Mouse (Mus musculus) liver, embryonic 15.5 days (tissue): ENCODE measurements around the gene Hddc3. TPM values are rescaled to one million over a fixed set of nuclear protein-coding genes. Genes with fewer than 3 reads are reported as not detected.
A peak's percentile ranks its signal among the peaks of the same experiment; 100 is the strongest.

Source experiments
- ATAC-seq: fragments of 200-750 bp; cut with Nextera tagmentation; 2 replicates; pipeline ENCODE4 v1.8.0; 2017; ENCODE audit warnings: moderate number of reproducible peaks, mild to moderate bottlenecking, moderate library complexity; ENCODE audit not compliant: insufficient read depth
- H3K27ac ChIP-seq: fragments of 300-500 bp; sonication (generic); replicated peaks from 2 replicates; pipeline ENCODE4 v1.5.1; 2015; ENCODE audit warnings: mild to moderate bottlenecking, inconsistent platforms
- H3K27me3 ChIP-seq: fragments of 300-500 bp; sonication (generic); 2 replicates; pipeline ENCODE4 v1.6.1; 2015; ENCODE audit warnings: mild to moderate bottlenecking, inconsistent platforms
- H3K36me3 ChIP-seq: fragments of 300-500 bp; sonication (generic); replicated peaks from 2 replicates; pipeline ENCODE4 v1.6.1; 2015; ENCODE audit warnings: moderate library complexity, mild to moderate bottlenecking, inconsistent platforms
- H3K4me1 ChIP-seq: fragments of 300-500 bp; sonication (generic); replicated peaks from 2 replicates; pipeline ENCODE4 v1.6.1; 2015; ENCODE audit warnings: inconsistent platforms
- H3K4me2 ChIP-seq: fragments of 300-500 bp; sonication (generic); 2 replicates; pipeline ENCODE4 v1.6.1; 2015; ENCODE audit warnings: moderate library complexity, mild to moderate bottlenecking, inconsistent platforms
- H3K4me3 ChIP-seq: fragments of 300-500 bp; sonication (generic); replicated peaks from 2 replicates; pipeline ENCODE4 v1.5.1; 2015; ENCODE audit warnings: mild to moderate bottlenecking, inconsistent platforms
- H3K9ac ChIP-seq: fragments of 300-500 bp; sonication (generic); 2 replicates; pipeline ENCODE4 v1.6.1; 2015; ENCODE audit warnings: moderate library complexity, mild to moderate bottlenecking, inconsistent platforms
- H3K9me3 ChIP-seq: fragments of 300-500 bp; sonication (generic); replicated peaks from 2 replicates; pipeline ENCODE4 v1.6.1; 2016; ENCODE audit warnings: inconsistent platforms
- WGBS: fragments of 180-500 bp; shearing (Covaris S2); methylation state at CpG from one replicate; pipeline ENCODE4 v1.1.7; 2015; ENCODE audit warnings: mixed read lengths; ENCODE audit not compliant: insufficient replicate concordance; 5-methylcytosine and 5-hydroxymethylcytosine counted together
- polyA plus RNA-seq: library from polyadenylated mRNA; unstranded; fragments of >200 nt; fragmentation: Nextera tagmentation; extraction: Ambion mirVana; gene quantifications from 2 replicates; pipeline ENCODE4 v1.2.1, GENCODE M21; 2015

Hddc3 gene
- polyA plus RNA-seq, 1 experiment from 2014 or later, result 3.5 TPM

GRCm38 (mm10) chr7:80370649-80371040 is 27.7 kb downstream of the Hddc3 start:
- no peaks in the 10 kb centered on the region for H3K9me3 ChIP-seq
- under 1% methylated on average over 31 of the region's 31 CpGs for WGBS
- H3K27me3 ChIP-seq, result peaks cover 47% of the 10 kb centered on the region
- peaks cover 16% of the 10 kb centered on the region for H3K36me3 ChIP-seq
- peak overlapping the region; percentile 60 for H3K9ac ChIP-seq
- H3K27ac ChIP-seq, result peak overlapping the region; percentile 70
- peaks cover 24% of the 10 kb centered on the region for H3K4me1 ChIP-seq
- peak overlapping the region; percentile 89 for H3K4me2 ChIP-seq
- peak; percentile 48 for ATAC-seq
- H3K4me3 ChIP-seq, result peak overlapping the region; percentile 69

- peak within 1 kb of the TSS; percentile 69 for H3K4me3 ChIP-seq
- H3K27me3 ChIP-seq, result peaks cover 47% of the 10 kb centered on the region
- H3K27ac ChIP-seq, result peak within 1 kb of the TSS; percentile 70
- ATAC-seq, result peak; percentile 56
- peak within 1 kb of the TSS; percentile 60 for H3K9ac ChIP-seq
- H3K4me1 ChIP-seq, result peaks cover 24% of the 10 kb centered on the region
- H3K9me3 ChIP-seq, result no peaks in the 10 kb centered on the region
- H3K4me2 ChIP-seq, result peak within 1 kb of the TSS; percentile 89
- under 1% methylated on average over 81 of the region's 86 CpGs for WGBS
- H3K36me3 ChIP-seq, result peaks cover 16% of the 10 kb centered on the region
These were observed 28.3 kb downstream of the Hddc3 start, which contains the start of gene Man2a2 for GRCm38 (mm10) chr7:80371041-80371751. Gene Man2a2, minus strand, starts transcription at chr7:80371375.

- Histone ChIP-seq H3K9me3 (no peaks in the 10 kb centered on the region), H3K27me3 (peaks cover 47% of the 10 kb centered on the region), H3K4me1 (peaks cover 24% of the 10 kb centered on the region), H3K36me3 (peaks cover 10% of the 10 kb centered on the region), H3K9ac (no peak overlapping the region), H3K4me2 (no peak overlapping the region), H3K4me3 (no peak overlapping the region), H3K27ac (no peak overlapping the region)
- no peak for ATAC-seq
- 52% methylated on average over 3 of the region's 3 CpGs for WGBS
These were observed 29.3 kb downstream of the Hddc3 start for GRCm38 (mm10) chr7:80372166-80372565.

GRCm38 (mm10) chr7:80372667-80373066 is 29.8 kb downstream of the Hddc3 start:
- no peak overlapping the region for H3K27ac ChIP-seq
- H3K27me3 ChIP-seq, result peaks cover 47% of the 10 kb centered on the region
- H3K4me2 ChIP-seq, result no peak overlapping the region
- ATAC-seq, result no peak
- no peaks in the 10 kb centered on the region for H3K9me3 ChIP-seq
- peaks cover 8% of the 10 kb centered on the region for H3K36me3 ChIP-seq
- WGBS, result 41% methylated on average over 2 of the region's 2 CpGs
- H3K9ac ChIP-seq, result no peak overlapping the region
- H3K4me1 ChIP-seq, result peaks cover 24% of the 10 kb centered on the region
- no peak overlapping the region for H3K4me3 ChIP-seq

GRCm38 (mm10) chr7:80373352-80373751 is 30.4 kb downstream of the Hddc3 start:
- H3K27me3 ChIP-seq, result peaks cover 45% of the 10 kb centered on the region
- peaks cover 22% of the 10 kb centered on the region for H3K4me1 ChIP-seq
- H3K36me3 ChIP-seq, result peaks cover 6% of the 10 kb centered on the region; the same call in 1 of the 2 replicates
- no peaks in the 10 kb centered on the region for H3K9me3 ChIP-seq
- H3K27ac ChIP-seq, result no peak overlapping the region
- WGBS, result 53% methylated on average over 4 of the region's 4 CpGs
- H3K4me2 ChIP-seq, result no peak overlapping the region
- H3K9ac ChIP-seq, result no peak overlapping the region
- H3K4me3 ChIP-seq, result no peak overlapping the region
- no peak for ATAC-seq

- Histone ChIP-seq H3K9ac (no peak overlapping the region), H3K27me3 (peaks cover 42% of the 10 kb centered on the region), H3K27ac (no peak overlapping the region), H3K4me2 (no peak overlapping the region), H3K9me3 (no peaks in the 10 kb centered on the region), H3K4me1 (peaks cover 18% of the 10 kb centered on the region), H3K4me3 (no peak overlapping the region), H3K36me3 (0 out of 2 replicates have a peak, but pooled peaks cover 10% of the 10 kb centered on the region)
- 68% methylated on average over 12 of the region's 12 CpGs for WGBS
- no peak for ATAC-seq
These were observed 30.9 kb downstream of the Hddc3 start for GRCm38 (mm10) chr7:80373850-80374249.

- no peak overlapping the region for H3K4me3 ChIP-seq
- 54% methylated on average over 3 of the region's 3 CpGs for WGBS
- peaks cover 10% of the 10 kb centered on the region; the same call in 1 of the 2 replicates for H3K36me3 ChIP-seq
- peaks cover 18% of the 10 kb centered on the region for H3K4me1 ChIP-seq
- no peak overlapping the region for H3K4me2 ChIP-seq
- no peak overlapping the region for H3K27ac ChIP-seq
- no peaks in the 10 kb centered on the region for H3K9me3 ChIP-seq
- no peak for ATAC-seq
- no peak overlapping the region for H3K9ac ChIP-seq
- H3K27me3 ChIP-seq, result peaks cover 40% of the 10 kb centered on the region
These were observed 31.4 kb downstream of the Hddc3 start for GRCm38 (mm10) chr7:80374280-80374679.

GRCm38 (mm10) chr7:80374733-80375132 is 31.8 kb downstream of the Hddc3 start:
- ATAC-seq, result no peak
- Histone ChIP-seq H3K27ac (no peak overlapping the region), H3K4me3 (no peak overlapping the region), H3K9me3 (no peaks in the 10 kb centered on the region), H3K27me3 (peaks cover 36% of the 10 kb centered on the region), H3K36me3 (peaks cover 15% of the 10 kb centered on the region), H3K4me2 (no peak overlapping the region), H3K4me1 (peaks cover 18% of the 10 kb centered on the region), H3K9ac (no peak overlapping the region)
- WGBS, result 78% methylated on average over 3 of the region's 3 CpGs

- Histone ChIP-seq H3K27me3 (peaks cover 28% of the 10 kb centered on the region), H3K4me1 (peaks cover 11% of the 10 kb centered on the region), H3K9me3 (no peaks in the 10 kb centered on the region), H3K36me3 (peaks cover 17% of the 10 kb centered on the region), H3K27ac (no peak overlapping the region), H3K9ac (no peak overlapping the region), H3K4me2 (no peak overlapping the region), H3K4me3 (no peak overlapping the region)
- 38% methylated on average over 9 of the region's 9 CpGs for WGBS
- no peak for ATAC-seq
These were observed 32.6 kb downstream of the Hddc3 start for GRCm38 (mm10) chr7:80375376-80376039.

GRCm38 (mm10) chr7:80376192-80376591 is 33.3 kb downstream of the Hddc3 start:
- no peak for ATAC-seq
- Histone ChIP-seq H3K9me3 (no peaks in the 10 kb centered on the region), H3K27ac (no peak overlapping the region), H3K4me1 (peaks cover 5% of the 10 kb centered on the region; the same call in 1 of the 2 replicates), H3K9ac (no peak overlapping the region), H3K4me3 (no peak overlapping the region), H3K27me3 (peaks cover 21% of the 10 kb centered on the region), H3K4me2 (no peak overlapping the region), H3K36me3 (peaks cover 17% of the 10 kb centered on the region)
- WGBS, result 70% methylated on average over 10 of the region's 10 CpGs

GRCm38 (mm10) chr7:80377471-80377870 is 34.6 kb downstream of the Hddc3 start:
- Histone ChIP-seq H3K4me2 (no peak overlapping the region), H3K9ac (no peak overlapping the region), H3K9me3 (no peaks in the 10 kb centered on the region), H3K36me3 (peaks cover 22% of the 10 kb centered on the region), H3K27ac (no peak overlapping the region), H3K27me3 (peaks cover 8% of the 10 kb centered on the region; the same call in 1 of the 2 replicates), H3K4me1 (no peaks in the 10 kb centered on the region; the same call in 1 of the 2 replicates), H3K4me3 (no peak overlapping the region)
- no peak for ATAC-seq
- WGBS, result 42% methylated on average over 6 of the region's 6 CpGs
